Mouse (Mus musculus): ENCODE results near the gene Crb2. TPM values are rescaled to one million over a fixed set of nuclear protein-coding genes. Genes with fewer than 3 reads are reported as not detected.

The Crb2 gene
- polyA plus RNA-seq, 1 experiment from 2014 or later: 6.3 TPM

DNA sequence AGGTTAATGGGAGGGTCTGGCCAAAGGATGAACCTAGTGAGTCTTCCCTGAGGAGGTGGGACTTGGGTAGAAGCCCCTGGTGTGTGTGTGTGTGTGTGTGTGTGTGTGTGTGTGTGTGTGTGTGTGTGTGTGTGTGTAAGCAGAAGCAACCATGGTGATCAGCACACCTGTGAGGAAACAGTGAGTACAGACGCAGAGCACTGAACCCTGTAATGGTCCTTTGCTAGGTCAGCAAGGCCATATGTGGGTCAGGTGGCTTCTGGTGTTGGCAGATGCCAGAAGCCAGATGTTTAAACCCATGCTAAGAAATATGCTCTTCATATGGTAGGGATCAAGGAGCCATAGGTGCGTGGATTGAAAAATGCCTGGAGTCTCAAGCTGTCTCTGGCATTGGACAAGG, 11.5 kb upstream of the Crb2 start:
- Histone ChIP-seq H3K4me1 (replicated peaks; ENCODE audit: control insufficient read depth, insufficient read depth, low read length) (peaks cover 10% of the 10 kb centered on the region; the same call in 1 of the 2 replicates), H3K4me3 (replicated peaks; ENCODE audit: low read length) (no peak overlapping the region), H3K9me3 (ENCODE audit: control insufficient read depth, low read length) (no peaks in the 10 kb centered on the region), H3K36me3 (replicated peaks; ENCODE audit: control insufficient read depth, insufficient read depth) (no peaks in the 10 kb centered on the region), H3K27me3 (ENCODE audit: control insufficient read depth, insufficient read depth, low read length) (no peaks in the 10 kb centered on the region), H3K9ac (no peak overlapping the region), H3K27ac (no peak overlapping the region), H3K4me2 (replicated peaks) (no peak overlapping the region)
- WGBS: 87% methylated on average over 2 of the region's 2 CpGs
- ATAC-seq (ENCODE audit: low FRiP score) (no peak), DNase-seq (ENCODE audit: low spot score) (no peak)

DNA sequence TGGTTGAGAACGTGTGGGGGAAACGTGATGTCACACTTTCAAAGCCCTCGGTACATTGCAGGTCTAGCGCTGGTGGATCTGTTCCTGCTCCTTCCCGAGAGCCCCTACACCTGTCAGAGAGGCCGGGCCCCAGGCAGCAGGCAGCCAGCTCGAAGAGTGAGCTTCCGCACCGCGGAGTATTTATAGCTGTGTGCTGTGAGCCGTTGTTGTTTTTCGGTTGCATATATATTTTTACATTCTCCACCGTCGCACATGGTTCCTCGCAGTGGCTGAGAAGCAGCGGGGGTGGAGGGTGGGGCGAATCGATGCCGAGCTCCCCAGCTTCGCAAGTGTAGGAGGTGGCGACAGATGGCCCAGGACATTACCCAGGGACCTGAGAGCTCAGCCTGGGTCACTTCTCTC, 11.0 kb upstream of the Crb2 start:
- H3K27ac ChIP-seq: no peak overlapping the region
- WGBS: 21% methylated on average over 21 of the region's 21 CpGs
- H3K4me1 ChIP-seq (replicated peaks; ENCODE audit: control insufficient read depth, insufficient read depth, low read length): peaks cover 10% of the 10 kb centered on the region; the same call in 1 of the 2 replicates
- H3K4me2 ChIP-seq (replicated peaks): no peak overlapping the region
- no peaks in the 10 kb centered on the region for H3K27me3 ChIP-seq (ENCODE audit: control insufficient read depth, insufficient read depth, low read length)
- H3K9ac ChIP-seq: no peak overlapping the region
- no peak for ATAC-seq (ENCODE audit: low FRiP score)
- no peak for DNase-seq (ENCODE audit: low spot score)
- no peak overlapping the region for H3K4me3 ChIP-seq (replicated peaks; ENCODE audit: low read length)
- H3K36me3 ChIP-seq (replicated peaks; ENCODE audit: control insufficient read depth, insufficient read depth): no peaks in the 10 kb centered on the region
- H3K9me3 ChIP-seq (ENCODE audit: control insufficient read depth, low read length): no peaks in the 10 kb centered on the region

DNA sequence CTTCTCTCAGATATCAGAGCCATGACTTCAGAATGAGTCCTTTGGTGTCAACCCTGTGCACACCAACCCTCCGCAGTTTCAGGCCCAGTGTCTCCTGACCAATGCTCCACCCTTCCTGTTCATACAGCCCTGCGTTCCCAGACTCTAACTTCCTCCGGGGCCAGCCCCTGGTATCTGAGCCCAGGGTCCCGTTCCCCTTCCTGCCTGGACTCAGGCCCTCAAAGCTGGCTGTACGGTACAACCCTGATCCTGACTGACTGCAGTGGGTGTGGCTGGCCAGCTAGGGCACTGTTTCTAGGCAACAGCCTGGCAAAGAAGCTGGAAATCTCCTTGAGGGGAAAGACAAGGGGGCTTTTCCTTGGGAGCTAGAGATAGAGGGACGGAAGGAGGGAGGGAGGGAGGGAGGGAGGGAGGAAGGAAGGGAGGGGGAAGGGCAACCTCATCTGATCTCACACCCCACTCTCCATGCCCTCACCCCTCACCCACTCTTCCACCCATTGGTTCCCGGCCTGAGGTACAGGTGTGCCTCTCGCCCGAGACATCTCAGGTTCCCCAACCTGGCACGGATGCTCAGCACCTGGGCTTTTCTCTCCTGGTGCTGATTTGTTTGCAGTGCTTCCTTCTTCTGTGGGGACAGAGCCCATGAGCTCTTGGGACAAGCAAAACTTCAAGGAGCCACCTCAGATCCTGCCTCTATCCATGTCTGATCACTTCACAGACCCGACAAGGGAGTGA, 9.9 kb upstream of the Crb2 start:
- no peak overlapping the region for H3K9ac ChIP-seq
- no peak overlapping the region for H3K4me3 ChIP-seq (replicated peaks; ENCODE audit: low read length)
- no peaks in the 10 kb centered on the region for H3K27me3 ChIP-seq (ENCODE audit: control insufficient read depth, insufficient read depth, low read length)
- DNase-seq (ENCODE audit: low spot score): no peak
- no peaks in the 10 kb centered on the region for H3K9me3 ChIP-seq (ENCODE audit: control insufficient read depth, low read length)
- peaks cover 13% of the 10 kb centered on the region for H3K4me1 ChIP-seq (replicated peaks; ENCODE audit: control insufficient read depth, insufficient read depth, low read length)
- 38% methylated on average over 10 of the region's 11 CpGs for WGBS
- no peak for ATAC-seq (ENCODE audit: low FRiP score)
- H3K27ac ChIP-seq: no peak overlapping the region; the same call in 1 of the 2 replicates
- H3K4me2 ChIP-seq (replicated peaks): no peak overlapping the region
- no peaks in the 10 kb centered on the region for H3K36me3 ChIP-seq (replicated peaks; ENCODE audit: control insufficient read depth, insufficient read depth)

DNA sequence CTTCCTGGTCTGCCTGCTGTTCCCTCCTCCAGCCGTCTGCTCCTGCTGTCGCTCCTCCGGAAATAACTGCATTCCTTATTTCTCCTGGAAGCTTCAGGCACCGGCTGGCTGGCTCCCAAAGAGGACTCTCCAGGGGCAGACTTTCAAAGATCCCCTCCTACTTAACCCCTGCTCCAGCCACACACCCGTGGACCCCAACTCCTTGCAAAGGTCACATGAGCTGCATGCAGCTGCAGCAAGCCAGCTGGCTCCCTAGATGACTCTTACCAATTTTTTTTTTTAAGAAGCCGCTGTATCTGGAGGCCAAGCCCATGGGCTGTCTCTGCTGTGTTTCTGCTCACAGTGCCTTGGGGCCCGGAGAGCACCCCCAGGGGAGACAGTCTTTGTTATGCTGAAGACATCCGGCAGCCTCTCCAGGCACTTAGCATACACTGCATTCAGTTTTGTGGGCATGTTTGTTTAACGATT, 8.9 kb upstream of the Crb2 start:
- Histone ChIP-seq H3K27me3 (ENCODE audit: control insufficient read depth, insufficient read depth, low read length) (no peaks in the 10 kb centered on the region), H3K36me3 (replicated peaks; ENCODE audit: control insufficient read depth, insufficient read depth) (no peaks in the 10 kb centered on the region), H3K4me3 (replicated peaks; ENCODE audit: low read length) (no peak overlapping the region), H3K9ac (no peak overlapping the region), H3K4me1 (replicated peaks; ENCODE audit: control insufficient read depth, insufficient read depth, low read length) (peaks cover 16% of the 10 kb centered on the region), H3K27ac (no peak overlapping the region; the same call in none of the 2 replicates), H3K9me3 (ENCODE audit: control insufficient read depth, low read length) (no peaks in the 10 kb centered on the region), H3K4me2 (replicated peaks) (no peak overlapping the region)
- 1% methylated on average over 9 of the region's 9 CpGs for WGBS
- ATAC-seq (ENCODE audit: low FRiP score) (no peak), DNase-seq (ENCODE audit: low spot score) (no peak)

DNA sequence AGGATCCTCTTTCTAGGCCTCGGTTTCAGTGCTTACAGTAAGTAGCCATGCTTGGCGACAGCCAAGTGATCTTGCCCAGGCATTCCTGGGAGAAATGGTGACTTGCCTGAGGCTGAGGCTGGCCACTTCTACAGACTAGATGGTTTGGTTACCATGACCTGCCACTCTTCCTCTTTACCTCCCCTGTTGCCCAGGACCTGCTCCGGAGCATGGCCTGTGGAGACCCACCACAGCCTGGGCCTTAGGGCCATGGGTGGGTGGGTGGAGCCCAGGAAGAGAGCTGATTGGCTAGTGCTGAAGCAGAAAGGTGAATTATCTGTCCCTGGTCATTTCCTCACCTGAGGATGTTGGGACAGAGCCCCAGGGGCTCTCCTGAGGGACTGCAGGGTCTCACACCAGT, 8.3 kb upstream of the Crb2 start:
- no peaks in the 10 kb centered on the region for H3K9me3 ChIP-seq (ENCODE audit: control insufficient read depth, low read length)
- DNase-seq (ENCODE audit: low spot score) (no peak), ATAC-seq (ENCODE audit: low FRiP score) (no peak)
- peaks cover 16% of the 10 kb centered on the region for H3K4me1 ChIP-seq (replicated peaks; ENCODE audit: control insufficient read depth, insufficient read depth, low read length)
- 46% methylated on average over 3 of the region's 3 CpGs for WGBS
- no peaks in the 10 kb centered on the region for H3K27me3 ChIP-seq (ENCODE audit: control insufficient read depth, insufficient read depth, low read length)
- H3K27ac ChIP-seq: no peak overlapping the region; the same call in 1 of the 2 replicates
- no peak overlapping the region for H3K9ac ChIP-seq
- H3K36me3 ChIP-seq (replicated peaks; ENCODE audit: control insufficient read depth, insufficient read depth): no peaks in the 10 kb centered on the region
- no peak overlapping the region for H3K4me2 ChIP-seq (replicated peaks)
- H3K4me3 ChIP-seq (replicated peaks; ENCODE audit: low read length): no peak overlapping the region

DNA sequence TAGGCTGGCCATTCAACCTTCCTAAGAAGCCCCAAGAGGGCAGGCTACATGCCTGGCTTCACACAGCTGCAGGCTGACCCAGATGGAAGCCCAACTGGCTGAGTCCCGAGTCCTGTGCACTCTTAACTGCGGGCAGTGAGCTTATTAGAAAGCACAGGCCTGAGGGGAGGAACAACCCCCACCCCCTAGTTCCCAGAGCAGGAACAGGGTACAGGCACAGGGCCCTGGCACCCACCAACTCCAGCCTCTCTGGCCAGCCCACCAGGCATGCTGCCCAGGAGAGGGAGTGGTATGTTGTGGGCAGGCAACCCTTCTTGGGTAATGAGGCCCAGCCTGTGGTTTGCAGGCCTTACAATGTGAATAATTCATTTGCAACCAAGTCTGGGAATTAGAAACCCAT, 7.1 kb upstream of the Crb2 start:
- DNase-seq (ENCODE audit: low spot score): no peak
- Histone ChIP-seq H3K27ac (no peak overlapping the region), H3K9ac (no peak overlapping the region), H3K27me3 (ENCODE audit: control insufficient read depth, insufficient read depth, low read length) (no peaks in the 10 kb centered on the region), H3K9me3 (ENCODE audit: control insufficient read depth, low read length) (no peaks in the 10 kb centered on the region), H3K4me2 (replicated peaks) (no peak overlapping the region), H3K4me3 (replicated peaks; ENCODE audit: low read length) (no peak overlapping the region), H3K4me1 (replicated peaks; ENCODE audit: control insufficient read depth, insufficient read depth, low read length) (peaks cover 16% of the 10 kb centered on the region), H3K36me3 (replicated peaks; ENCODE audit: control insufficient read depth, insufficient read depth) (no peaks in the 10 kb centered on the region)
- ATAC-seq (ENCODE audit: low FRiP score): peak; percentile 52; the same call in 1 of the 2 replicates
- 32% methylated on average over 2 of the region's 2 CpGs for WGBS

DNA sequence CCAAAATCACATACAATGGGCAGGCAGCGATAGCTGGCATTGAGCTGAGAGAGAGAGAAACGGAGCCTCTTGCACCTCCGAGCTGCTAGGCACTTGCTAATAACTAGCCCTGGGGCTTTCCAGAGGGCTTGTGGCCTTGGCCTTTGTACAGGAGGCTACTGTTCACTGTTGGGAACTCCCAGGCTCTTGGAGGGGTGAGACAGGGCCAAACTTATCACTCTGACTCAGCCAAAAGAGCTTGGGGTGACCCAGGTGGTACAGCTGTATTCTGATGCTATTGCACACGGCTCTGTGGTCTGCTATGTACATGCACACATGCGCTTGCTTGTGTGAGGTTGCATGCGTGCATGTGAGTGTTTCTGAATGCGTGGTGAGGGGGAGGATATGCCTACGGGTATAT, 6.3 kb upstream of the Crb2 start:
- ATAC-seq (ENCODE audit: low FRiP score) (no peak), DNase-seq (ENCODE audit: low spot score) (no peak)
- WGBS: 85% methylated on average over 8 of the region's 8 CpGs
- Histone ChIP-seq H3K9me3 (ENCODE audit: control insufficient read depth, low read length) (no peaks in the 10 kb centered on the region), H3K4me2 (replicated peaks) (no peak overlapping the region), H3K4me3 (replicated peaks; ENCODE audit: low read length) (no peak overlapping the region), H3K4me1 (replicated peaks; ENCODE audit: control insufficient read depth, insufficient read depth, low read length) (peaks cover 16% of the 10 kb centered on the region), H3K27ac (no peak overlapping the region), H3K36me3 (replicated peaks; ENCODE audit: control insufficient read depth, insufficient read depth) (no peaks in the 10 kb centered on the region), H3K27me3 (ENCODE audit: control insufficient read depth, insufficient read depth, low read length) (no peaks in the 10 kb centered on the region), H3K9ac (no peak overlapping the region)

DNA sequence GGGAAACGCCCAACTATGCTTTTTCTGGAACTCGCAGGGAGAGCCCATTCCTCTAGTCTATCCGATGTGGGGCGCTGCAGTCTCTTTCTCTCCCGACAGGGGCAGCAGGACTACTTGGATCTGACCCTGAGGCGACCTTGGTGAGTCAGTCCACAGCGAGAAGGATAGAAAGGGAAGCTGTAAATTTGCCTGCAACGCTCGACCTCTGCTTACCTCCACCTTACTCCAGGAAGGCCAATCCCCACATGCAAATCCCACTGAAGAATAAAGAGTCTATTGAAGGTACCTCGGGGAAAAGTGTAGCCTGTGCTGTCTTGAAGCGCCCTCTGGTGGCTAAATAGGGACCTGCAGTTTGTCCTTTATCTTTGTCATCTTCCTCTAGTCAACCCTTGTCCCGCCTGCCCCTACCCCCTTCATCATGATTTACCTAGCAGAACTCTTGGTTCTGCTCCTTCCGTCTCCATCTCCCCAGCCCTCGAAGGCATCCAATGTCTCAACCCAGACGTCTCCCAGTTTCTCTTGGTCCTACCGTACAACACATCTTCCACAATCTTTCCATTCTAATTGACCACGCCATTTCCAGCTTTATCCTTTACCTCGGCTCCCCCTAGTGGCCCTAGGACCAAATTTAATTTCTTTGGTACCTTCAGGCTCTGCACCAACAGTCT, 4.3 kb upstream of the Crb2 start:
- H3K9ac ChIP-seq: no peak overlapping the region; the same call in 1 of the 2 replicates

DNA sequence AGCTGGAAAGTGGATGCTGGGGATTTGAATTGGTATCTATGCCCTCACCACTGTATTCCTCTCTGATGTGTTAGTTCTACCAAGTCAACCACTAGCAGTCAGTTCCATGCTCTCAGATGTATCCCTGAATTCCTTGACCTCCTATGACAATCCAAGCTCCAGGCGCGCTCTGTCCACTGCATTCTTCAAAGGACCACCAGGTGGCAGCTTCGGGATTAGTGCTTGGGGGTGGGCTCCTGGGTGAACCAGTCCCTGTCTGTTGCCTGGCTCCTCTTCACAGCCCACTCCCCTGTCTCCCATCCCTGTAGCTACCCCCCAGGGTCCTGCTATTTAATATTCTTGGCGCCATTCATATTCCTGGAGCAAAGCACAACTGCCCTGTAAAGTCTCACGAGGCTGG, 1.5 kb upstream of the Crb2 start:
- ATAC-seq (ENCODE audit: low FRiP score) (no peak), DNase-seq (ENCODE audit: low spot score) (peak; percentile 63)
- Histone ChIP-seq H3K27ac (no peak overlapping the region), H3K4me1 (replicated peaks; ENCODE audit: control insufficient read depth, insufficient read depth, low read length) (peaks cover 20% of the 10 kb centered on the region), H3K9me3 (ENCODE audit: control insufficient read depth, low read length) (no peaks in the 10 kb centered on the region), H3K36me3 (replicated peaks; ENCODE audit: control insufficient read depth, insufficient read depth) (no peaks in the 10 kb centered on the region), H3K4me2 (replicated peaks) (no peak overlapping the region), H3K27me3 (ENCODE audit: control insufficient read depth, insufficient read depth, low read length) (no peaks in the 10 kb centered on the region), H3K4me3 (replicated peaks; ENCODE audit: low read length) (no peak overlapping the region), H3K9ac (no peak overlapping the region)
- WGBS: 9% methylated on average over 5 of the region's 5 CpGs

More for the DNA sequence above, 4.3 kb upstream of the Crb2 start:
- DNase-seq (ENCODE audit: low spot score) (peak; percentile 93), ATAC-seq (ENCODE audit: low FRiP score) (peak; percentile 51)
- Histone ChIP-seq H3K36me3 (replicated peaks; ENCODE audit: control insufficient read depth, insufficient read depth) (no peaks in the 10 kb centered on the region), H3K4me1 (replicated peaks; ENCODE audit: control insufficient read depth, insufficient read depth, low read length) (peaks cover 21% of the 10 kb centered on the region), H3K27ac (no peak overlapping the region), H3K27me3 (ENCODE audit: control insufficient read depth, insufficient read depth, low read length) (no peaks in the 10 kb centered on the region), H3K4me2 (replicated peaks) (peak overlapping the region; percentile 40), H3K4me3 (replicated peaks; ENCODE audit: low read length) (peak overlapping the region; percentile 19), H3K9me3 (ENCODE audit: control insufficient read depth, low read length) (no peaks in the 10 kb centered on the region)
- WGBS: under 1% methylated on average over 18 of the region's 18 CpGs

Measured in hindbrain, embryonic 14.5 days (tissue).